Mouse (Mus musculus) limb, embryonic 14.5 days (tissue): Measurements from ENCODE around the gene Lat2. TPM values are rescaled to one million over a fixed set of nuclear protein-coding genes. Genes with fewer than 3 reads are reported as not detected.

Source experiments
- ATAC-seq: fragments of 200-750 bp; cut with Nextera tagmentation; 2 replicates; pipeline ENCODE4 v1.8.0; 2017; ENCODE audit warnings: low read depth, moderate number of reproducible peaks, moderate TSS enrichment; ENCODE audit not compliant: low FRiP score
- DNase-seq: peaks from one replicate; pipeline ENCODE4 v3.0.0-alpha.2; 2015; ENCODE audit warnings: low spot score
- H3K27ac ChIP-seq: fragments of 300-500 bp; sonication (generic); replicated peaks from 2 replicates; pipeline ENCODE4 v1.5.1; 2014; ENCODE audit warnings: low read depth, mild to moderate bottlenecking, low read length, moderate library complexity, mixed read lengths
- H3K27me3 ChIP-seq: fragments of 300-500 bp; sonication (generic); 2 replicates; pipeline ENCODE4 v1.6.1; 2014; ENCODE audit warnings: low read length, mixed read lengths; ENCODE audit not compliant: control insufficient read depth, insufficient read depth
- H3K36me3 ChIP-seq: fragments of 300-500 bp; sonication (generic); 2 replicates; pipeline ENCODE4 v1.6.1; 2014; ENCODE audit warnings: mild to moderate bottlenecking, low read length, moderate library complexity, mixed read lengths; ENCODE audit not compliant: control insufficient read depth, insufficient read depth
- H3K4me1 ChIP-seq: fragments of 300-500 bp; sonication (generic); 2 replicates; pipeline ENCODE4 v1.6.1; 2014; ENCODE audit warnings: antibody characterized with exemption, low read length, mixed read lengths; ENCODE audit not compliant: control insufficient read depth, insufficient read depth
- H3K4me2 ChIP-seq: fragments of 300-500 bp; sonication (generic); replicated peaks from 2 replicates; pipeline ENCODE4 v1.6.1; 2014; ENCODE audit warnings: low read depth, mild to moderate bottlenecking, low read length, moderate library complexity; ENCODE audit not compliant: severe bottlenecking
- H3K4me3 ChIP-seq: fragments of 300-500 bp; sonication (generic); replicated peaks from 2 replicates; pipeline ENCODE4 v1.5.1; 2014; ENCODE audit warnings: low read length
- H3K9ac ChIP-seq: fragments of 300-500 bp; sonication (generic); 2 replicates; pipeline ENCODE4 v1.6.1; 2014; ENCODE audit warnings: mild to moderate bottlenecking, low read depth, low read length, moderate library complexity; ENCODE audit not compliant: severe bottlenecking
- H3K9me3 ChIP-seq: fragments of 300-500 bp; sonication (generic); 2 replicates; pipeline ENCODE4 v1.6.1; 2016; ENCODE audit warnings: low read length; ENCODE audit not compliant: control insufficient read depth
- POLR2A ChIP-seq: fragments of 200-500 bp; IDR thresholded peaks from 2 replicates; pipeline ENCODE4 v1.8.0; 2012; ENCODE audit warnings: inconsistent platforms, mild to moderate bottlenecking, moderate library complexity, borderline replicate concordance; ENCODE audit not compliant: insufficient read depth, insufficient read length; ENCODE audit errors: extremely low read depth
- WGBS: fragments of 180-500 bp; shearing (Covaris S2); extraction: QIAGEN DNeasy Blood & Tissue Kit; methylation state at CpG from one replicate; pipeline ENCODE4 v1.1.7; 2014; 5-methylcytosine and 5-hydroxymethylcytosine counted together
- polyA plus RNA-seq, 2 experiments: library from polyadenylated mRNA; depleted of rRNA in 1 of 2; stranded (reverse) in 1 of 2; unstranded in 1 of 2; fragments of >200 nt; fragmentation: Nextera tagmentation in 1 of 2; extraction: Ambion mirVana in 1 of 2; gene quantifications; 2 replicates each; pipeline versions ENCODE4 v1.2.1 to v1.2.3; 2012 to 2014

Gene Lat2
- polyA plus RNA-seq, 2 experiments, result 3.1 to 4.4 TPM

DNA sequence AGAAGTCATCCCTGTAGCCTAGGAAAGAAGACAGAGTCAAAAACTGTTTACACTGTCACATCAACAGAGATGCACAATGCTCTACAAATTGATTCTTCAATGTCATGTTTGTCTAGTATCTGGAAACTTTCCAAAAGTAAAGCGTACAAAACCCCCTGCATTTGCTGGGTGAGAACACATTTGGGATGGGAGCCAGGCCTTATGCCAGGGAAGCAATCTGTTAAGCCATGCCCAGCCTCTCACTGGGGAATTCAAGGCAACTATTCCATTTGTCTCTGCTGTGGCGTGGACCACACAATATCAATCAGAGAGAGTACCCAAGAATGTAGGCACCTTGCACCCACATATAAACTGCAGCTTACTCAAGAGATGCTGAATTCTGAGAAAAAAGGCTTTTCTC lies 7.2 kb upstream of the Lat2 start:
- no peak overlapping the region for H3K4me3 ChIP-seq
- no peak overlapping the region for H3K9ac ChIP-seq
- no peak for DNase-seq
- 90% methylated on average over 2 of the region's 2 CpGs for WGBS
- no peak overlapping the region for H3K27ac ChIP-seq
- no peak for ATAC-seq
- TF ChIP-seq POLR2A, result no peak
- H3K4me1 ChIP-seq, result no peaks in the 10 kb centered on the region
- peaks cover 99% of the 10 kb centered on the region for H3K36me3 ChIP-seq
- H3K9me3 ChIP-seq, result no peaks in the 10 kb centered on the region
- no peak overlapping the region for H3K4me2 ChIP-seq
- no peaks in the 10 kb centered on the region for H3K27me3 ChIP-seq

DNA sequence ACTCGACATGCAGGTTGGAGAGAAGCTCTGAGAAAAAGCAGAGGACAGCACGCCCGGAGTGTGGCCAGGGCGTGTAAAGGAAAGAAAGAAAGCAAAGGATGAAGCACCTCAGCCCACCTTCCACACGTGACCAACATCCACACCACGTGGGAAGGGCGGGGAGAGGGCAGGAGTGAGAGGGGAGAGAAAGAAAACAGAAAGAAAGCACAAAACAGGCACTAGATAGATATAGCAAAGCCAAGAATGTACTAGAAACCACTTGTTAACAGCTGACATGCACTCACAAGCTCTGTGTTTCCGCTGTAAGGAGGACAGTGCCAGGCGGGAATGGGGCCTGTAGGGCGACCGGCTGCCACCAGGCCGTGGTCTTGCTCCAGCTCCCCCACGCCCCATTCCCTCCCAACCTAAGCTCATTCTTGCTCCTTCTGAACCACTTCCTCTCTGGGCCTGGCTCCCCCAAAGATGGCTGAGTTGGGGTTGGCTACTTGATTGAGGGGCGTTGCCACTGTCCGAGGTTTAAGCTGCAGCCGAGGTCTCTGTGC lies 6.3 kb upstream of the Lat2 start:
- no peak for DNase-seq
- no peak overlapping the region for H3K27ac ChIP-seq
- TF ChIP-seq POLR2A, result no peak
- peaks cover 94% of the 10 kb centered on the region for H3K36me3 ChIP-seq
- no peaks in the 10 kb centered on the region for H3K9me3 ChIP-seq
- H3K4me3 ChIP-seq, result no peak overlapping the region
- H3K27me3 ChIP-seq, result no peaks in the 10 kb centered on the region
- H3K4me2 ChIP-seq, result no peak overlapping the region
- H3K9ac ChIP-seq, result no peak overlapping the region
- H3K4me1 ChIP-seq, result no peaks in the 10 kb centered on the region
- 94% methylated on average over 16 of the region's 16 CpGs for WGBS
- no peak for ATAC-seq

DNA sequence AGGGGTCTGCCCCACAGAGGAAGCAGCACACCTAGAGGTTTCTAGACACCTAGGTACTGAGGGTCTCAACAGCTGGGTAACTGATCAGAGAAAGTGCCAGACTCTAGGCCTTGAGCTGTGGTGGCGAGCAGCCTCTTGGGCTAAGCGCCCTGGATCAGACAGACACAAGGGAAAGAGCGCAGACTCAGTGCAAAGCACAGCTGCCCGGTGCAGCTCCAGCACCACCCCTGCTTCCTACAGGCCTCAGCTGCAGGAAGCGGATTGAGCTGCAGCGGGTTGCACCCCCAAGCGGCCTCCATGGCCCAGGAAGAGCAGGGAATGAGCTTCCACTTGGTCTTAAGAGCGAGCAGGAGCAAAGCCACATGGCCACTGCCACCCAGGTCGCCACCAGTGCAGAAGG lies 5.6 kb upstream of the Lat2 start:
- no peak for ATAC-seq
- no peak overlapping the region for H3K27ac ChIP-seq
- no peaks in the 10 kb centered on the region for H3K4me1 ChIP-seq
- H3K4me3 ChIP-seq, result no peak overlapping the region
- 88% methylated on average over 9 of the region's 9 CpGs for WGBS
- H3K4me2 ChIP-seq, result no peak overlapping the region
- no peak for DNase-seq
- no peak overlapping the region for H3K9ac ChIP-seq
- no peaks in the 10 kb centered on the region for H3K9me3 ChIP-seq
- no peak for TF ChIP-seq POLR2A
- H3K27me3 ChIP-seq, result no peaks in the 10 kb centered on the region
- H3K36me3 ChIP-seq, result peaks cover 89% of the 10 kb centered on the region

DNA sequence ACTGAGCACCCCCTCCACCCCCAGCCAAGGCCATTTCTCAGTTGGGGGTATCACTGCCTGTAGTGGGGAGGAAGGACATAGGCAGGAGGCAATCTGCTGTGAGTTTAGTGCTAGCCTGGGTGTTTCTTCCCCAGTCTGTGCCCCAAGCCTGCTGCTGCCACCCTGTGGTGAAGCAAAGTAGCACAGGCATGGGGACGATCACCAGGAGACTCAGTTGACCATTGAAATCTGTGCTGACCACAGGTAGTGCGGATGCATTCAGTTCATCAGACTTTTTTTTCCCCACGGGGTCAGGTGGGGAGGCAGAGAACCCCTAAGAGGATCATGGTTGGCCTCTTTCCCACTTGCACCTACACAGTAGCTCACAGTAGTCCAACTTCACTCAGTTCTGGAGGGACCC lies 2.2 kb upstream of the Lat2 start:
- DNase-seq (no peak), ATAC-seq (no peak)
- H3K36me3 ChIP-seq, result peaks cover 60% of the 10 kb centered on the region
- no peaks in the 10 kb centered on the region for H3K27me3 ChIP-seq
- WGBS, result 54% methylated on average over 3 of the region's 3 CpGs
- no peak overlapping the region for H3K27ac ChIP-seq
- no peaks in the 10 kb centered on the region for H3K4me1 ChIP-seq
- TF ChIP-seq POLR2A, result no peak
- H3K9ac ChIP-seq, result no peak overlapping the region
- H3K4me3 ChIP-seq, result no peak overlapping the region
- H3K9me3 ChIP-seq, result no peaks in the 10 kb centered on the region
- no peak overlapping the region for H3K4me2 ChIP-seq

DNA sequence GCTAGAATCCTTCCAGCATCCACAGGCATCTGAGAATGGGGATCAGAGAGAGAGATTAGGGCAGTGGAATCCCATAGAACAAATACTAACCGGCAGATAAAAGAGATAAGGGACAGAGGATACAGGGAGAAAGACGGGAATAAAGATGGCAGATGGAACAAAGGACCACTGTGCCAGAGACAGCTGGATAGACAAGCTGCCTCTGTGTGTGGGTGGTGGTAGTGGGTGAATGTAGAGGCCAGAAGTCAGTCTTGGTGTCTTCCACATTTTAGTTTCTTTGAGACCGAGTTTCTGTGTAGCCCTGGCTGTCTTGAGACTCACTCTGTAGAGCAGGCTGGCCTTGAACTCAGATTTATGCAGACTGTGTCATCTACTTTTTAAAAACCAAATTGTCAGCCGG lies 955 bp upstream of the Lat2 start:
- WGBS, result 83% methylated on average over 4 of the region's 4 CpGs
- no peak for TF ChIP-seq POLR2A
- Histone ChIP-seq H3K9me3 (no peaks in the 10 kb centered on the region), H3K4me1 (no peaks in the 10 kb centered on the region), H3K4me3 (no peak overlapping the region), H3K9ac (no peak overlapping the region), H3K27me3 (no peaks in the 10 kb centered on the region), H3K36me3 (peaks cover 48% of the 10 kb centered on the region), H3K4me2 (no peak overlapping the region), H3K27ac (no peak overlapping the region)
- no peak for ATAC-seq
- no peak for DNase-seq

DNA sequence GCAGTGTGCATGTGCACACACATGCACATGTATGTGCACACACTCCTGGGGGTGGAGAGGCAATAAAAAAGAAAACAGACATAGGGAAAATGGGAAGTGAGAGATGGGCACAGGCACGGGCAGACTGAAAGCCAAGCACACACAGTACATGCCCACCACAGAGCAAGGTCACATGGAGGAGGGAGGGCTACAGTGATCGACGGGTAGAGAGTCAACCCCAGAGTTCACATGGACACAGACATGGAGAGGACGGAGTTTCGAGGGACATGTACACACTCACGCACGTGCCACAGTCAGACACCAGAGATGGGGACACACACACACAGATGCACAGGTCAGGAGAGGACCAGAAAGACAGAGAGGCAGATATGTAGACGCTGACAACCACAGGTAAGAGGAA lies 555 bp upstream of the Lat2 start:
- ATAC-seq, result no peak
- Histone ChIP-seq H3K27ac (no peak overlapping the region), H3K36me3 (peaks cover 44% of the 10 kb centered on the region), H3K4me1 (no peaks in the 10 kb centered on the region), H3K9ac (no peak overlapping the region), H3K4me2 (no peak overlapping the region), H3K27me3 (no peaks in the 10 kb centered on the region), H3K9me3 (no peaks in the 10 kb centered on the region), H3K4me3 (no peak overlapping the region)
- WGBS, result 85% methylated on average over 8 of the region's 8 CpGs
- TF ChIP-seq POLR2A, result no peak
- no peak for DNase-seq
